Mouse (Mus musculus): ENCODE results near the gene Gls.

- TF ChIP-seq POLR2A (IDR thresholded peaks at IDR 0.05; ENCODE audit: insufficient read length, low read depth) (no peak), CEBPB (IDR thresholded peaks at IDR 0.05; ENCODE audit: insufficient read depth, poor library complexity, severe bottlenecking) (no peak), USF1 (IDR thresholded peaks at IDR 0.05; ENCODE audit: low read depth) (no peak), TCF12 (IDR thresholded peaks at IDR 0.05; ENCODE audit: insufficient read depth, poor library complexity, severe bottlenecking) (no peak), POLR2AphosphoS2 (IDR thresholded peaks at IDR 0.05; ENCODE audit: insufficient read length, low read depth) (no peak), MAX (IDR thresholded peaks at IDR 0.05; ENCODE audit: low read depth) (no peak), SRF (IDR thresholded peaks at IDR 0.05; ENCODE audit: control insufficient read depth, insufficient read length, low read depth) (no peak), MYOD1 (IDR thresholded peaks at IDR 0.05; ENCODE audit: control insufficient read depth in 1 of 3, insufficient read length in 2 of 3, low read depth in 2 of 3) (no peak), MYOG (IDR thresholded peaks at IDR 0.05; ENCODE audit: control insufficient read depth in 1 of 3, insufficient read depth in 1 of 3, insufficient read length in 2 of 3, low read depth in 2 of 3) (no peak), TCF3 (IDR thresholded peaks at IDR 0.05; ENCODE audit: insufficient read length, low read depth) (no peak), E2F4 (IDR thresholded peaks at IDR 0.05; ENCODE audit: insufficient read depth) (no peak)
Measured at GRCm38 (mm10) chr1:52256916-52257315, 23.9 kb upstream of the Gls start.

Data from myocyte (in vitro differentiated cells).